Mouse (Mus musculus) heart, postnatal 25 days (tissue): ENCODE measurements around the gene Tns1. TPM values are rescaled to one million over a fixed set of nuclear protein-coding genes. Genes with fewer than 3 reads are reported as not detected.
"Not testable (repeated sequence)": the region's sequence is repeated elsewhere in the genome, so short reads cannot be mapped to it uniquely, and the experiment has no call there.

Experiments used
- DNase-seq: peaks from one replicate; pipeline ENCODE4 v3.0.0; 2022; ENCODE audit warnings: low spot score
- intact Hi-C: fragments of 180-260 bp; cut with DNase I; formaldehyde crosslinking; loops from one replicate; pipeline ENCODE4 v1.15.1; 2025
- total RNA-seq, 2 experiments: library from RNA; stranded (reverse); gene quantifications; 2 replicates each; pipeline ENCODE4 v1.2.3; 2021

Tns1 gene
- 100 to 1,000 TPM; 679 to 701 TPM for total RNA-seq

GRCm38 (mm10) chr1:74124021-74124981 lies at the start of gene Tns1:
TSS of gene Tns1 (minus strand) at chr1:74124449.
- intact Hi-C loops = loop anchor here (2.0 kb wide), 1 partner anchor 128 kb away; no protein-coding TSS in a partner anchor
- no peak for DNase-seq

GRCm38 (mm10) chr1:74172722-74173121 lies 48.5 kb upstream of the Tns1 start:
- intact Hi-C loops = no loop called here
- no peak for DNase-seq

GRCm38 (mm10) chr1:74169721-74170120 lies 45.5 kb upstream of the Tns1 start:
- intact Hi-C loops = no loop called here

GRCm38 (mm10) chr1:74167136-74167535 lies 42.9 kb upstream of the Tns1 start:
- DNase-seq = no peak
- intact Hi-C loops = no loop called here

More at GRCm38 (mm10) chr1:74169721-74170120, 45.5 kb upstream of the Tns1 start:
- DNase-seq = no peak

- intact Hi-C loops = no loop called here
Measured at GRCm38 (mm10) chr1:74160036-74160435, 35.8 kb upstream of the Tns1 start.

GRCm38 (mm10) chr1:74159613-74160012 lies 35.4 kb upstream of the Tns1 start:
- intact Hi-C loops, DNase-seq: not testable (repeated sequence)

More at GRCm38 (mm10) chr1:74160036-74160435, 35.8 kb upstream of the Tns1 start:
- no peak for DNase-seq

- no peak for DNase-seq
- intact Hi-C loops = no loop called here
Measured at GRCm38 (mm10) chr1:74156381-74156910, 32.2 kb upstream of the Tns1 start.

GRCm38 (mm10) chr1:74155435-74156012 lies 31.3 kb upstream of the Tns1 start:
- DNase-seq = no peak
- intact Hi-C loops = no loop called here

GRCm38 (mm10) chr1:74153461-74154184 lies 29.4 kb upstream of the Tns1 start, which contains the start of gene Cxcr2:
TSS of gene Cxcr2 (plus strand) at chr1:74153989.
- intact Hi-C loops = no loop called here
- DNase-seq = no peak

GRCm38 (mm10) chr1:74151091-74151490 lies 26.8 kb upstream of the Tns1 start:
- no peak for DNase-seq
- intact Hi-C loops = no loop called here

- intact Hi-C loops = no loop called here
- no peak for DNase-seq
Measured at GRCm38 (mm10) chr1:74150101-74150500, 25.9 kb upstream of the Tns1 start.

- DNase-seq = no peak
- intact Hi-C loops = no loop called here
Measured at GRCm38 (mm10) chr1:74149106-74149885, 25.0 kb upstream of the Tns1 start.

GRCm38 (mm10) chr1:74141781-74142180 lies 17.5 kb upstream of the Tns1 start:
- DNase-seq = no peak
- intact Hi-C loops = loop anchor here (5.0 kb wide), 1 partner anchor 201 kb away; no protein-coding TSS in a partner anchor

GRCm38 (mm10) chr1:74139415-74139814 lies 15.2 kb upstream of the Tns1 start:
- DNase-seq = no peak
- intact Hi-C loops = no loop called here

GRCm38 (mm10) chr1:74135326-74135950 lies 11.2 kb upstream of the Tns1 start:
- intact Hi-C loops = no loop called here

GRCm38 (mm10) chr1:74133954-74134353 lies 9.7 kb upstream of the Tns1 start:
- intact Hi-C loops = no loop called here
- no peak for DNase-seq

More at GRCm38 (mm10) chr1:74135326-74135950, 11.2 kb upstream of the Tns1 start:
- no peak for DNase-seq

- DNase-seq = no peak
- intact Hi-C loops = no loop called here
Measured at GRCm38 (mm10) chr1:74132011-74132410, 7.8 kb upstream of the Tns1 start.

GRCm38 (mm10) chr1:74130883-74131659 lies 6.8 kb upstream of the Tns1 start:
- DNase-seq = no peak
- intact Hi-C loops = no loop called here
